Mouse (Mus musculus) cerebellum, adult 2 months (tissue): ENCODE measurements around the gene Kif16b. TPM values are rescaled to one million over a fixed set of nuclear protein-coding genes. Genes with fewer than 3 reads are reported as not detected.

Experiments used
- DNase-seq, 2 experiments: peaks; one replicate each; pipeline ENCODE4 v3.0.0; 2021
- H3K27ac ChIP-seq: fragments of 200-500 bp; 2 replicates; pipeline ENCODE4 v1.5.1; 2012; ENCODE audit warnings: low read length, control low read depth, inconsistent platforms; ENCODE audit not compliant: insufficient read depth
- H3K27me3 ChIP-seq: fragments of 200-500 bp; 2 replicates; pipeline ENCODE4 v1.6.1; 2012; ENCODE audit warnings: inconsistent platforms, mild to moderate bottlenecking, low read length, moderate library complexity; ENCODE audit not compliant: control insufficient read depth, insufficient read depth
- H3K4me1 ChIP-seq: fragments of 200-500 bp; 2 replicates; pipeline ENCODE4 v1.6.1; 2011; ENCODE audit warnings: low read length; ENCODE audit not compliant: control insufficient read depth, insufficient read depth
- H3K4me3 ChIP-seq: fragments of 200-500 bp; replicated peaks from 2 replicates; pipeline ENCODE3; 2011; ENCODE audit warnings: mild to moderate bottlenecking, low read depth, low read length, control low read depth; ENCODE audit not compliant: insufficient read depth
- CTCF ChIP-seq: fragments of 200-500 bp; IDR thresholded peaks from 2 replicates; pipeline ENCODE4 v1.5.1; 2011; ENCODE audit warnings: low read depth, mild to moderate bottlenecking, control low read depth, low read length, moderate library complexity, borderline replicate concordance; ENCODE audit not compliant: insufficient read depth
- POLR2A ChIP-seq: fragments of 200-500 bp; IDR thresholded peaks from 2 replicates; pipeline ENCODE4 v1.6.1; 2011; ENCODE audit warnings: low read length, control low read depth, borderline replicate concordance; ENCODE audit not compliant: insufficient read depth
- WGBS: fragments of 180-500 bp; shearing (Covaris S2); methylation state at CpG from one replicate; pipeline ENCODE4 v1.1.7; 2018; 5-methylcytosine and 5-hydroxymethylcytosine counted together
- polyA plus RNA-seq: library from polyadenylated mRNA; depleted of rRNA; stranded (reverse); fragments of >200 nt; gene quantifications from 2 replicates; pipeline ENCODE4 v1.2.3, GENCODE M21; 2012

Gene Kif16b
- polyA plus RNA-seq, 1 experiment = 7.5 TPM

- 59% methylated on average over 2 of the region's 2 CpGs for WGBS
- H3K4me3 ChIP-seq = no peak overlapping the region
- no peak for TF ChIP-seq CTCF
- TF ChIP-seq POLR2A = no peak
These were observed 271.6 kb downstream of the Kif16b start for GRCm38 (mm10) chr2:142629523-142630312.

GRCm38 (mm10) chr2:142625756-142626155 lies 275.6 kb downstream of the Kif16b start:
- TF ChIP-seq CTCF (no peak), POLR2A (no peak)
- no peak overlapping the region for H3K27ac ChIP-seq
- no peak for DNase-seq
- H3K4me1 ChIP-seq = no peaks in the 10 kb centered on the region
- 90% methylated on average over 4 of the region's 4 CpGs for WGBS
- H3K27me3 ChIP-seq = no peaks in the 10 kb centered on the region
- H3K4me3 ChIP-seq = no peak overlapping the region

More at GRCm38 (mm10) chr2:142629523-142630312, 271.6 kb downstream of the Kif16b start:
- H3K27ac ChIP-seq = no peak overlapping the region
- DNase-seq = peak in 1 of 2 experiments; percentile 21
- no peaks in the 10 kb centered on the region for H3K4me1 ChIP-seq
- H3K27me3 ChIP-seq = no peaks in the 10 kb centered on the region

DNA sequence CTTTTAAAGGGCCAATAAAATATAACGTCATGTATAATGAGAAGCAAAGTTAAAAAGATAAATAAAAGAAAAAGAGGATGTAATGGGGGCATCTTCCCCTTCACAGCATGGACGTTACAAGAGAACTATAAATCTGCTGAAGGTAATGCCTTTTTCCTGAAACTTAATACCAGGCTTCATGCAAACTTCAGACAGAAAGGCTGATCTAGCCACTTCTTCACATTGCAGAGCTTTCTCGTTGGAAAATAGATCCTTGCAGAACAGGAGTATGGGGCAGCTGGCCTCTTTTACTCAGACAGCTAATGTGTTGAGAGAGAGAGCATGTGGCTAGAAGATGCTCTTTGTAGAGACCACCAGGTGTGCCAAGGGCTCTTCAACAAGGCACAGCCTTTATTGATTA lies 276.2 kb downstream of the Kif16b start:
- TF ChIP-seq POLR2A (no peak), CTCF (no peak)
- Histone ChIP-seq H3K4me1 (no peaks in the 10 kb centered on the region), H3K27ac (no peak overlapping the region), H3K27me3 (no peaks in the 10 kb centered on the region), H3K4me3 (no peak overlapping the region)
- no peak for DNase-seq
- 87% methylated on average over 3 of the region's 3 CpGs for WGBS

DNA sequence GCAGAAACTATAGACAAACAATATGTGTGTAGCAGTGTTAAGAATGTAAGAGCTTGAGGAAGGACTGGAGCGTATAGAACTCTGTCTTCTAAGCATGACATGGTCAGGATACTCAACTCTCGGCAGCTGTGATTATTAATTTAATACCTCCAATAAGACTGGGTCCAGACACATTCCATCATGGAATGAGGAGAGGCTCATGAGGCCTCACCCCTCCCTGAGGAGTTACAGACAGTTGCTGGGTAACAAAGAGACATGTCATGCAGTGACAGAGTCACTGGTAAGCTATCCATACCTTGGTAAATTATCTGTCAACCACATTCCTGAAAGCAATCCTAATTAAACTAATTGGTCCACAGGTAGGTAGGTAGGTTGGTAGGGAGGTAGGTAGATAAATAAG lies 277.1 kb downstream of the Kif16b start:
- TF ChIP-seq CTCF (no peak), POLR2A (no peak)
- Histone ChIP-seq H3K4me3 (no peak overlapping the region), H3K27ac (no peak overlapping the region), H3K4me1 (no peaks in the 10 kb centered on the region), H3K27me3 (no peaks in the 10 kb centered on the region)
- 94% methylated on average over 2 of the region's 2 CpGs for WGBS
- DNase-seq = no peak

DNA sequence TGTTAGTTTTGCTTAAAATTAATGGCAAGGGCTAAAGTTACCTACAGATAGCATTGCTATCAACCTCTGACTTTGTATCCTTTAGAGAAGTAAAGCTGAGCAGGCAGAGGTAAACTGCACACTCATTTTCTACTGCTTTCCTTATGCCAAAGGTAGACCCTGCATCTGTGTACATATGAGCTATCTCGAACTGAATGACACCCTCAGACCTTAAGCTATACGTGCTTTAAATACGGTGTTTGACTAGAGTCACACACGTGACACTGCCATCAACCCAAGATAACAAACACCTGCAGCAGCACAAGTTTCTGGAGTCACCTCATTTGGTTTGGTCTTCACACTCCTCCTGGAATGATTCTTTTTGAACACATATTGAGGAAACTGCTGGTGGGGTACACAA lies 280.2 kb downstream of the Kif16b start:
- TF ChIP-seq POLR2A = no peak
- no peak for TF ChIP-seq CTCF
- no peaks in the 10 kb centered on the region for H3K27me3 ChIP-seq
- no peak overlapping the region for H3K4me3 ChIP-seq
- no peak overlapping the region for H3K27ac ChIP-seq
- DNase-seq = no peak
- H3K4me1 ChIP-seq = no peaks in the 10 kb centered on the region
- 98% methylated on average over 4 of the region's 4 CpGs for WGBS

GRCm38 (mm10) chr2:142619926-142620325 lies 281.4 kb downstream of the Kif16b start:
- Histone ChIP-seq H3K4me3 (no peak overlapping the region), H3K27me3 (no peaks in the 10 kb centered on the region), H3K4me1 (no peaks in the 10 kb centered on the region), H3K27ac (no peak overlapping the region)
- no peak for DNase-seq
- no peak for TF ChIP-seq CTCF
- no peak for TF ChIP-seq POLR2A

GRCm38 (mm10) chr2:142614535-142614934 lies 286.8 kb downstream of the Kif16b start:
- no peak for TF ChIP-seq CTCF
- no peak for TF ChIP-seq POLR2A
- H3K27me3 ChIP-seq = no peaks in the 10 kb centered on the region
- no peak overlapping the region for H3K27ac ChIP-seq
- WGBS = 80% methylated on average over 5 of the region's 5 CpGs
- no peak for DNase-seq
- peaks cover 4% of the 10 kb centered on the region; the same call in 1 of the 2 replicates for H3K4me1 ChIP-seq
- H3K4me3 ChIP-seq = no peak overlapping the region

DNA sequence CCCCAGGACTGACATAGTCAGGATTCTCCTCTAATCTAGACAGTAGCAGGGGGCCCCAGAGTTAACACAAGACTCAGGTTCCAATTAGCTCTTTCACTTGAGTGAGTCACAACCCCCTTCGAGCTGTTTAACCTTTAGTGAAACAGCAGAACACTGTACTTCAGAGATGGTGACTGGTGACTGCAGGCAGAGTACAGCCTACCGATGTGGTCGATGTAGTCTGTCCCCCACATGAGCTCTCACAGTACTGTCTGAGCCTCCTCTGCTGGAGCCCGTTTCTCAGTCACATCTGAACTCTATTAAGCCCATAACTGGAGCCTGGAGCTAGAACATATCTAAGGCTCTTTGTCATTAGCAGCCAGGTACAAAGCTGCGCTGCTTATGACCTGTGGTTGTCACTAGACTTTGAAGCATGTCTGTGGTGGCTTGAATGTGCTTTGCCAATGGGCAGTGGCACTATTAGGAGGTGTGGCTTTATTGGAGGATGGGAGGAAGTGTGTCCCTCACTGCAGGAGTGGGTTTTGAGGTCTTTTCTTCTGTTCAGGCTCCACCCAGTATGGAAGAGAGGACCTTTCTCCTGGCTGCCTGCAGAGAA lies 288.9 kb downstream of the Kif16b start:
- DNase-seq = no peak
- Histone ChIP-seq H3K4me1 (peaks cover 11% of the 10 kb centered on the region), H3K27ac (no peak overlapping the region), H3K4me3 (no peak overlapping the region), H3K27me3 (no peaks in the 10 kb centered on the region)
- WGBS = 94% methylated on average over 5 of the region's 5 CpGs
- TF ChIP-seq CTCF (no peak), POLR2A (no peak)
